Mouse (Mus musculus) olfactory bulb, adult 2 months (tissue): ENCODE measurements around the gene Tmf1. TPM values are rescaled to one million over a fixed set of nuclear protein-coding genes. Genes with fewer than 3 reads are reported as not detected.

Experiments used
- H3K27ac ChIP-seq: fragments of 200-500 bp; 2 replicates; pipeline ENCODE4 v1.5.1; 2012; ENCODE audit warnings: low read depth, low read length; ENCODE audit not compliant: insufficient read depth
- H3K4me1 ChIP-seq: fragments of 200-500 bp; 2 replicates; pipeline ENCODE4 v1.6.1; 2012; ENCODE audit warnings: low read length; ENCODE audit not compliant: control insufficient read depth, insufficient read depth
- H3K4me3 ChIP-seq: fragments of 200-500 bp; 2 replicates; pipeline ENCODE4 v1.5.1; 2012; ENCODE audit warnings: mild to moderate bottlenecking, low read depth, low read length, moderate library complexity; ENCODE audit not compliant: insufficient read depth
- CTCF ChIP-seq: fragments of 200-500 bp; IDR thresholded peaks from 2 replicates; pipeline ENCODE4 v1.5.1; 2012; ENCODE audit warnings: low read depth, mild to moderate bottlenecking, low read length, moderate library complexity; ENCODE audit not compliant: insufficient read depth
- POLR2A ChIP-seq: fragments of 200-500 bp; IDR thresholded peaks from 2 replicates; pipeline ENCODE4 v1.6.1; 2012; ENCODE audit warnings: mild to moderate bottlenecking, low read depth, low read length, moderate library complexity; ENCODE audit not compliant: insufficient read depth
- WGBS: fragments of 180-500 bp; shearing (Covaris S2); methylation state at CpG from one replicate; pipeline ENCODE4 v1.1.7; 2018; 5-methylcytosine and 5-hydroxymethylcytosine counted together
- polyA plus RNA-seq: library from polyadenylated mRNA; stranded (reverse); fragments of >200 nt; gene quantifications from 2 replicates; pipeline ENCODE4 v1.2.4, GENCODE M21; 2012; ENCODE audit warnings: low replicate concordance; ENCODE audit not compliant: missing spikeins, insufficient read depth, insufficient read length

Gene Tmf1
- polyA plus RNA-seq, 1 experiment = not detected

DNA sequence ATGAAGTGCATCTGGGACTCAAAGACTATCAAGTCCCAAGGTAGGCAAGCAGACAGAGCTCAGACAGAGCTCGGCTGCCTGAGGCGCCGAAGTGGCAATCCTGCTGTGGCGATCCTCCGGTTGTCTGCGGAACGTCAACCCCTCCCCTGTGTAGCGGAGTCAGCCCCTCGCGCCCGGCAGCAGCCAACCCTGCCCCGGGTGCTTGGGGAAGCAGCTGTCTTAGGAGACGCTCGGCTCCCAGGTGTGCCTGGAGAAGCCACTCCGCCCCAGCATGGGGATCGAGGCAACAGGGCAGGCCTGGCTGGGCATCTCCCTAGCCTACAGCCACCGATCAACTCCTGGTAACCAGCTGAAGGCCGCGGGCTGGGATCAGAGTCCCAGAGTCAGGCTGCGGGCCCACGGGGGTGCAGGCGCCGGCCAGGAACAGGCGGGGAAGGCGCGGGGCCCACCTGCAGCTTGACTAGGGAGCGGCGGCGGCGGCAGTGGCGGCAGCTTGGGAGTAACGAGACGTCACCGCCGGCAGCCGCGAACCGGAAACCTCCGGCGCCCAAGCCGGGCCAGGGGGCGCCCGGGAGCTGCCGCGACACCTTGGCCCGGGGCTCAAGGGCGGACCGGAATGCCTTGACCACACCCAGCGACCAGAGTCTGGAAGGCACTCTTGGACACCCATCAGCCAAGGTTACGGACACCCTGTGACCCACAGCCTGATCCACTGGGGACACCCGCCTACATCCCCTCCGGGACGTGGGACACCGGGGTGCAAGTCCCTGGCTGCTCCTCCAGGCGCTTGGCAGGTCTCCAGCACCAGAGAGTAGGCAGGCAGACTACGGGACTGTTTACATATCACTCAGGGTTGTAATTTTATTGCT is 30.3 kb downstream of the Tmf1 start, which contains the start of gene Eogt:
Eogt (minus strand) TSS at position 800 of the 869 bp plus-strand sequence.
- peak within 1 kb of the TSS; percentile 52 for H3K27ac ChIP-seq
- H3K4me3 ChIP-seq = peak within 1 kb of the TSS; percentile 71
- H3K4me1 ChIP-seq = peaks cover 11% of the 10 kb centered on the region
- TF ChIP-seq POLR2A (no peak), CTCF (0 out of 2 replicates have a peak, but pooled peaks have one; percentile 23)
- under 1% methylated on average over 56 of the region's 56 CpGs for WGBS

DNA sequence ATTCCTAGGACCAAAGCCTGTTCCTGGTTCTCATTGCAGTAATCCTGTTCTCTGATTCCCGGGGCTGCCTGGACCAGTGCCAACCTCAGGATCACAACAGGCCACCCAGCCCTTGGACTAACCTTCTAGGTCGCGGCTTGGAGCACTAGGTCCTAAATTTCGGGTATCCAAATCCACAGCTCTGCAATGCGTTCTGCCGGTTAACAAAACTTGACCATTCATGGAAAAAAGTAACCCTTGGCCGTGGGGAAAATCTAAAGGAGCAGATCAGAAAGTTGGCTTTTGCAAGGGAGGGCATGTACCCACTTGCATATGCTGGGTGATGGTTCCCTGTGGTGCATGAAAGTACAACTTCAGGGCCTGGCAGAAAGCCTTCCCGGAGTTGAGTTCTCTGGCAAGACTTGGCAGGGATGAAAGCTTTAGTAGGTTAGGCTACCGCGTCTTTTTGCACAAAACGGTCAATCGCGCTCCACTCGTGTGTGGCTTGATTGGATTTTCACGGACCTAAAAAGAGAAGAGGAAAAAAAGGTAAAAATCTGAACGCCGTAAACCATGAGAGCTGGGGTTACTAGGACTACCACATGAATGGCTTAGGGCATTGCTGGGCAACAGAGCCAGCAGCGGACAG is 31.1 kb downstream of the Tmf1 start:
- H3K27ac ChIP-seq = peak overlapping the region; percentile 52; the same call in 1 of the 2 replicates
- TF ChIP-seq CTCF (no peak), POLR2A (no peak)
- H3K4me3 ChIP-seq = peak overlapping the region; percentile 71
- H3K4me1 ChIP-seq = peaks cover 11% of the 10 kb centered on the region
- 19% methylated on average over 18 of the region's 18 CpGs for WGBS

DNA sequence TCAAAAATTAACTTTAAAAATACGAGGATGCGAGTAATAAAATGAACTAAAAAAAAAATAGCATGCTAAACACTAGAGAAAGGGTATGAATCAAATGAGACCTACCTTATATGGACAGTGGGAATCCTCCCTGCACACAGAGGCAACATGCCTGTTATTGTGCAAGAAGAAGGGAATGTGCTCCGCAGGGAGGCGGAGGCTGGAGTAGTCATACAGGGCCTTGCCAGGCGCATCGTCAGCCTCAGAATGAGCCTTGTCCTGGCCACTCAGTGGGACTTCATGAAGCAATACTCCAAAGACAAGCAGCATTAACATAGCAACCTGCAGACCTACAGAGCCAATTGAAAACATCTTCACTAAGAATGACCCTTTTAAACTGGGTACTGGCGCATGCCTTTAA is 33.8 kb downstream of the Tmf1 start:
- H3K4me1 ChIP-seq = peaks cover 11% of the 10 kb centered on the region
- 93% methylated on average over 7 of the region's 7 CpGs for WGBS
- TF ChIP-seq CTCF (no peak), POLR2A (no peak)
- no peak overlapping the region for H3K27ac ChIP-seq
- H3K4me3 ChIP-seq = no peak overlapping the region

GRCm38 (mm10) chr6:97144359-97144758 is 34.6 kb downstream of the Tmf1 start:
- H3K4me3 ChIP-seq = no peak overlapping the region
- no peak for TF ChIP-seq CTCF
- TF ChIP-seq POLR2A = no peak
- peaks cover 9% of the 10 kb centered on the region for H3K4me1 ChIP-seq
- no peak overlapping the region for H3K27ac ChIP-seq
- 76% methylated on average over 7 of the region's 7 CpGs for WGBS

DNA sequence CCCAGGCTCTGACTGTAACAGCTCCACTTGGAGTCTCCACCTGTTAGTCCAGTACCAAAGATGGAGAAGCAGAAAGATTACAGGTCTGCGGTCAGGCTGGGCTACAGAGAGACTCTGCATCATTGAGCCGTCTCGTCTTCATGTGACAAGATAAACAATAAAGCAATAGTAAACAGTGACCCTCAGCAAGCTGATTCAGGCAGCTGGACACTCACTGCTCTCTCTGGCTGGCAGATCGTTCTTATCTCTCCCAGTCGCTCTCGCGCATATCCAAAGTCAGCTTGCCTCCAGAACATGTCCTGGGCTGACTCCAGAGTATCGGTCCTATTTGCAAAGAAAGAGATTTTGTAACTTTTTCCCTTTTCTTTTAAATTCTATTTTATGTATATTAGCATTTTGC is 36.3 kb downstream of the Tmf1 start:
- 0 out of 2 replicates have a peak, but pooled peaks cover under 1% of the 10 kb centered on the region for H3K4me1 ChIP-seq
- 90% methylated on average over 8 of the region's 8 CpGs for WGBS
- no peak for TF ChIP-seq CTCF
- no peak for TF ChIP-seq POLR2A
- no peak overlapping the region for H3K27ac ChIP-seq
- no peak overlapping the region for H3K4me3 ChIP-seq

GRCm38 (mm10) chr6:97141811-97142210 is 37.1 kb downstream of the Tmf1 start:
- no peak overlapping the region for H3K27ac ChIP-seq
- no peak overlapping the region for H3K4me3 ChIP-seq
- TF ChIP-seq POLR2A = no peak
- TF ChIP-seq CTCF = no peak
- no peaks in the 10 kb centered on the region for H3K4me1 ChIP-seq
- 87% methylated on average over 7 of the region's 7 CpGs for WGBS

DNA sequence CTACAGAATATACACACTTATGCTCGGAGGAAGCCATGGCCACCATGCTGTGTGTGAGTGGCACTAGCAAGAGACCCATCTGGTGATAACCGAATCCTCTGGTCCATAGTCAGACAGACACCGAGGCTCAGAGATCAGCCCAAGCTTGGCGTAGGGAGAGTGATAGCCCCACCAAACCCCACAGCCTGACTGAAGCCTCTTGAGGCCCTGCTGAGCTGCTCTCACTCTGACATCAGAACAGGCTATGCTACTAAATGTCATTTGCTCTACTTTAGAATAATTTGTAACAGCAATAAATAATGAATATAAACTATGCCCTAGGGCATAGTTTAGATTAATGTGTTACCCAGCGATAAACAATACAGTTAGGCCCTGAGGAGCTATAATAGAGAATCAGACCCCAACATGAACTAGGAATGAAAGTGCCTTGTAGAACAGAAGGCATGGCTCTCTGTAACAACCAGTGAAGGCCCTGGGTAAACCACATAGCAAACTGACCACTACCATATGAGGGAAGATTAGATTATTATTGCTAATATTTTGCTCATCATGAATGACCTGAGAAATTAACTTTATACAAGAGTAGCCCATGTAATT is 46.1 kb downstream of the Tmf1 start:
- Histone ChIP-seq H3K27ac (no peak overlapping the region), H3K4me3 (no peak overlapping the region), H3K4me1 (no peaks in the 10 kb centered on the region)
- 89% methylated on average over 5 of the region's 5 CpGs for WGBS
- TF ChIP-seq CTCF (no peak), POLR2A (no peak)

GRCm38 (mm10) chr6:97131808-97132207 is 47.1 kb downstream of the Tmf1 start:
- Histone ChIP-seq H3K27ac (no peak overlapping the region), H3K4me1 (no peaks in the 10 kb centered on the region), H3K4me3 (no peak overlapping the region)
- TF ChIP-seq CTCF (no peak), POLR2A (no peak)
- WGBS = 86% methylated on average over 4 of the region's 4 CpGs

DNA sequence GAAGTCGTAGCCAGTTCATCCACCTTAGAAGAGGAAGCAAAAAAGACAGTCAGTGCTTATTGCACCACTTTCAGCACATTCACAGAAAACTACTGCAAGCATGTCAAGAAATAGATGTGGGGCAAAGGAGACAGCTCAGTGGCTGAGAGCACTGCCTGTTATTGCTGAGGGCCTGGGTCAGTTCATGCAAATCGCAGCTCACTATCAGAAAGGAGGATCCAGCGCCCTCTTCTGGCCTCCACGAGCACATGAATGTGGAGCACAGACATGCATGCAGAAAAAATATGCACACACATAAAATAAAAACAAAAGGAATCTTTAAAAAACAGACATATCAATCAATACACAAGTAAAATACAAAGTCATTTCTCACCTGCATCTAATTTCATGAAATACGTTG is 47.9 kb downstream of the Tmf1 start:
- WGBS = 68% methylated on average over 5 of the region's 5 CpGs
- Histone ChIP-seq H3K4me1 (no peaks in the 10 kb centered on the region), H3K4me3 (no peak overlapping the region), H3K27ac (no peak overlapping the region)
- TF ChIP-seq POLR2A = no peak
- no peak for TF ChIP-seq CTCF
